Mouse (Mus musculus) myocyte (in vitro differentiated cells): ENCODE results near the gene Stam2. TPM values are rescaled to one million over a fixed set of nuclear protein-coding genes. Genes with fewer than 3 reads are reported as not detected.

ENCODE experiments used
- H3K27me3 ChIP-seq: one replicate; pipeline ENCODE4 v1.6.1; 2011; ENCODE audit not compliant: control insufficient read depth, insufficient read depth, insufficient read length
- H3K36me3 ChIP-seq: one replicate; pipeline ENCODE4 v1.6.1; 2011; ENCODE audit not compliant: control insufficient read depth, insufficient read depth
- H3K4me2 ChIP-seq: one replicate; pipeline ENCODE4 v1.6.1; 2011; ENCODE audit warnings: low read depth, control low read depth
- H3K4me3 ChIP-seq: one replicate; pipeline ENCODE4 v1.5.1; 2011; ENCODE audit warnings: mild to moderate bottlenecking, control low read depth, moderate library complexity
- H3K79me2 ChIP-seq: one replicate; pipeline ENCODE4 v1.6.1; 2011; ENCODE audit not compliant: control insufficient read depth, insufficient read depth
- H3ac ChIP-seq: one replicate; pipeline ENCODE4 v1.6.1; 2011; ENCODE audit not compliant: control insufficient read depth, insufficient read length
- CEBPB ChIP-seq: IDR thresholded peaks from 2 replicates; pipeline ENCODE4 v1.6.1; 2011; ENCODE audit warnings: mild to moderate bottlenecking, moderate library complexity; ENCODE audit not compliant: poor library complexity, insufficient read depth, severe bottlenecking
- E2F4 ChIP-seq: IDR thresholded peaks from one replicate; pipeline ENCODE4 v1.6.1; 2011; ENCODE audit warnings: mild to moderate bottlenecking, control low read depth, moderate library complexity; ENCODE audit not compliant: insufficient read depth
- MAX ChIP-seq: IDR thresholded peaks from one replicate; pipeline ENCODE4 v1.6.1; 2011; ENCODE audit warnings: low read depth, mild to moderate bottlenecking, control low read depth
- MYOD1 ChIP-seq, 3 experiments: IDR thresholded peaks; one replicate each; pipeline ENCODE4 v1.6.1; 2011; ENCODE audit warnings: control low read depth in 2 of 3, low read depth in 2 of 3, mild to moderate bottlenecking in 2 of 3, moderate library complexity in 1 of 3; ENCODE audit not compliant: insufficient read length in 2 of 3, control insufficient read depth in 1 of 3
- MYOG ChIP-seq, 3 experiments: IDR thresholded peaks; one replicate each; pipeline ENCODE4 v1.6.1; 2011; ENCODE audit warnings: control low read depth in 2 of 3, low read depth in 2 of 3, mild to moderate bottlenecking in 2 of 3; ENCODE audit not compliant: insufficient read length in 2 of 3, control insufficient read depth in 1 of 3, insufficient read depth in 1 of 3
- POLR2A ChIP-seq: IDR thresholded peaks from one replicate; pipeline ENCODE4 v1.6.1; 2011; ENCODE audit warnings: low read depth, mild to moderate bottlenecking, control low read depth, moderate library complexity; ENCODE audit not compliant: insufficient read length
- POLR2AphosphoS2 ChIP-seq: IDR thresholded peaks from one replicate; pipeline ENCODE4 v1.6.1; 2011; ENCODE audit warnings: low read depth, control low read depth; ENCODE audit not compliant: insufficient read length
- REST ChIP-seq: IDR thresholded peaks from one replicate; pipeline ENCODE4 v1.6.1; 2011; ENCODE audit warnings: mild to moderate bottlenecking, control low read depth, moderate library complexity; ENCODE audit not compliant: insufficient read depth, insufficient read length
- SRF ChIP-seq: IDR thresholded peaks from one replicate; pipeline ENCODE4 v1.6.1; 2011; ENCODE audit warnings: low read depth; ENCODE audit not compliant: control insufficient read depth, insufficient read length
- TCF12 ChIP-seq: IDR thresholded peaks from one replicate; pipeline ENCODE4 v1.6.1; 2011; ENCODE audit warnings: mild to moderate bottlenecking, control low read depth; ENCODE audit not compliant: poor library complexity, insufficient read depth, severe bottlenecking
- TCF3 ChIP-seq: IDR thresholded peaks from one replicate; pipeline ENCODE4 v1.6.1; 2011; ENCODE audit warnings: low read depth, control low read depth; ENCODE audit not compliant: insufficient read length
- USF1 ChIP-seq: IDR thresholded peaks from one replicate; pipeline ENCODE4 v1.6.1; 2011; ENCODE audit warnings: low read depth, mild to moderate bottlenecking, control low read depth, moderate library complexity
- polyA plus RNA-seq: library from polyadenylated mRNA; unstranded; fragments of >200 nt; fragmentation: generic; extraction: Trizol; gene quantifications from one replicate; pipeline ENCODE4 v1.2.1, GENCODE M21; 2012; ENCODE audit warnings: missing spikeins

The Stam2 gene
- polyA plus RNA-seq, 1 experiment: 20.1 TPM

- Histone ChIP-seq H3K4me2 (no peak overlapping the region), H3ac (no peak overlapping the region), H3K36me3 (peaks cover 6% of the 10 kb centered on the region), H3K27me3 (no peaks in the 10 kb centered on the region), H3K4me3 (no peak overlapping the region), H3K79me2 (no peaks in the 10 kb centered on the region)
- TF ChIP-seq MYOD1 (IDR thresholded peaks at IDR 0.05; ENCODE audit: control insufficient read depth in 1 of 3, insufficient read length in 2 of 3, low read depth in 2 of 3) (no peak), TCF12 (no peak), CEBPB (no peak), POLR2AphosphoS2 (no peak), TCF3 (no peak), MYOG (IDR thresholded peaks at IDR 0.05; ENCODE audit: control insufficient read depth in 1 of 3, insufficient read depth in 1 of 3, insufficient read length in 2 of 3, low read depth in 2 of 3) (no peak), SRF (no peak), REST (no peak), POLR2A (no peak), MAX (no peak), E2F4 (no peak), USF1 (no peak)
These were observed 47.5 kb downstream of the Stam2 start for GRCm38 (mm10) chr2:52694604-52695003.

- Histone ChIP-seq H3K4me2 (no peak overlapping the region), H3K27me3 (no peaks in the 10 kb centered on the region), H3K79me2 (no peaks in the 10 kb centered on the region), H3K4me3 (no peak overlapping the region), H3K36me3 (peaks cover 6% of the 10 kb centered on the region), H3ac (no peak overlapping the region)
- TF ChIP-seq MYOD1 (IDR thresholded peaks at IDR 0.05; ENCODE audit: control insufficient read depth in 1 of 3, insufficient read length in 2 of 3, low read depth in 2 of 3) (no peak), USF1 (no peak), MYOG (IDR thresholded peaks at IDR 0.05; ENCODE audit: control insufficient read depth in 1 of 3, insufficient read depth in 1 of 3, insufficient read length in 2 of 3, low read depth in 2 of 3) (no peak), POLR2AphosphoS2 (no peak), E2F4 (no peak), POLR2A (no peak), REST (no peak), TCF3 (no peak), TCF12 (no peak), SRF (no peak), MAX (no peak), CEBPB (no peak)
These were observed 50.3 kb downstream of the Stam2 start for GRCm38 (mm10) chr2:52691745-52692144.

DNA sequence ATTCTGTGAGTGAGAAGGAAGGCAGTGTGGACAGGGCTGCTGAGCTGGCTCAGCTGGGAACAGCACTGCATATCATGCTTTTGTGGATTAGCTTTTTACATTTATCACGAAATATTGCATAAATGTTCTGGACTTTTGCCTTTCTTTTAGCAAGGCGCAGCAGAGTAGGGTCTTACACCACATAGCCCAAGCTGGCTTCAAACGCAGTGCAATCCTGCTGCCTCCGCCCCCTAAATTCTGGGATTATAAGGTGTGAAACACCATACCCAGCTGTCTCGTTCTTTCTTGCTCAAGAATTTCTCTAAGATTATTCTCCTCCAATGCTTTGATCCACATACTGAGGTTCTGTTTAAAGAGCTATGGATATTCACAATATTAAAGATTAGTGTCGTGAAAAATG, 55.5 kb downstream of the Stam2 start:
- Histone ChIP-seq H3ac (no peak overlapping the region), H3K4me3 (no peak overlapping the region), H3K4me2 (no peak overlapping the region), H3K27me3 (no peaks in the 10 kb centered on the region), H3K36me3 (no peaks in the 10 kb centered on the region), H3K79me2 (no peaks in the 10 kb centered on the region)
- no peak for TF ChIP-seq TCF12
- no peak for TF ChIP-seq REST
- TF ChIP-seq TCF3: no peak
- TF ChIP-seq SRF: no peak
- no peak for TF ChIP-seq CEBPB
- no peak for TF ChIP-seq USF1
- no peak for TF ChIP-seq POLR2AphosphoS2
- TF ChIP-seq MAX: no peak
- TF ChIP-seq E2F4: no peak
- no peak for TF ChIP-seq POLR2A
- TF ChIP-seq MYOG (IDR thresholded peaks at IDR 0.05; ENCODE audit: control insufficient read depth in 1 of 3, insufficient read depth in 1 of 3, insufficient read length in 2 of 3, low read depth in 2 of 3): no peak
- no peak for TF ChIP-seq MYOD1 (IDR thresholded peaks at IDR 0.05; ENCODE audit: control insufficient read depth in 1 of 3, insufficient read length in 2 of 3, low read depth in 2 of 3)

DNA sequence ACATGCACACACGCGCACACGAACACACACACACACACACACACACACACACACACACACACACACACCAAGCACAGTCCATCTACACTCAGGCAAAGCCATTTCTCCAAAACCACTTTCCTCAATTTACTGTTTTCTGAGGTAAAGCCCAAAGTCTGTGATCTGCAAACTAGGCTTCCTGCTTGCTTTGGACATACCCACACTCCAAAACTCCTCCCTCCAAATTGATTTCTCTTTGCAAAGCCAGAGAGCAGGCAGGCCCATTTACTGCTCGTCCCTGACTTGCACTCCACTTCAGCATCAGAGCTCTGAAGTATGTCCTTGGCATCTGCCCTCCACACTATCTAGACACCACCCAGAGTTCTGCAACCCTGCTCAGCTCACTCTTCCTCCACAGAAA, 64.5 kb downstream of the Stam2 start:
- TF ChIP-seq USF1: no peak
- no peak for TF ChIP-seq TCF3
- no peak for TF ChIP-seq MYOG (IDR thresholded peaks at IDR 0.05; ENCODE audit: control insufficient read depth in 1 of 3, insufficient read depth in 1 of 3, insufficient read length in 2 of 3, low read depth in 2 of 3)
- no peak for TF ChIP-seq SRF
- no peak for TF ChIP-seq REST
- no peak for TF ChIP-seq POLR2A

GRCm38 (mm10) chr2:52676913-52677303, 65.2 kb downstream of the Stam2 start:
- no peaks in the 10 kb centered on the region for H3K36me3 ChIP-seq
- TF ChIP-seq MAX (no peak), TCF3 (no peak), REST (no peak), CEBPB (no peak), E2F4 (no peak), TCF12 (no peak), MYOG (IDR thresholded peaks at IDR 0.05; ENCODE audit: control insufficient read depth in 1 of 3, insufficient read depth in 1 of 3, insufficient read length in 2 of 3, low read depth in 2 of 3) (no peak), MYOD1 (IDR thresholded peaks at IDR 0.05; ENCODE audit: control insufficient read depth in 1 of 3, insufficient read length in 2 of 3, low read depth in 2 of 3) (no peak), SRF (no peak), POLR2A (no peak), POLR2AphosphoS2 (no peak), USF1 (no peak)
- H3K4me2 ChIP-seq: peak overlapping the region; percentile 60
- peaks cover 25% of the 10 kb centered on the region for H3K27me3 ChIP-seq
- no peaks in the 10 kb centered on the region for H3K79me2 ChIP-seq
- H3ac ChIP-seq: no peak overlapping the region
- no peak overlapping the region for H3K4me3 ChIP-seq

More for the DNA sequence above, 64.5 kb downstream of the Stam2 start:
- Histone ChIP-seq H3K79me2 (no peaks in the 10 kb centered on the region), H3K27me3 (peaks cover 25% of the 10 kb centered on the region), H3ac (no peak overlapping the region), H3K36me3 (no peaks in the 10 kb centered on the region), H3K4me2 (no peak overlapping the region), H3K4me3 (no peak overlapping the region)
